Comparison of ENCODE assay signal across 9 mouse cellular contexts in the genomic region with DNA sequence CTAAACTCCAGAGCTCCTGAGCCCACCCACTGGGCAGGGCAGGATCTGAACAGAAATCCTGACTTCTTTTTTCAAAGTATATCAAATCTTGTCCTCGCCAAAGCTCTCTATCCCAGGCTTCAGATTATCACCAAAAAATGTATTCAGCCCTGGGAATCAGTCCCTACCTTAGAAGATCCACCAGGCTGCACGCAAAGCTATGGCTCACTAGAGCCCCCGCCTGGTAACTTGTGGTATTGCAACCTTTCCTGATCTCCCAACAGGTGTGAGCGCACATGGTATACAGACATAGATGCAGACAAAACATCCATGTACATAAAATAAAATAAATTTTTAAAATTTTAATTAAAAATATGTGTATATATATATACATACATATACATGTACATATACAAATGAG. TPM values are rescaled to one million over a fixed set of nuclear protein-coding genes. Genes with fewer than 3 reads are reported as not detected.
DNase-seq lines count a peak whose midpoint lies in the region; ATAC-seq and TF ChIP-seq lines count a peak whose summit lies in the region.
"Had no signal": no experiment of that assay in that cellular context is flagged by ENCODE, and none has a peak within 500 bp of the region (broad histone marks: within the 10 kb centered on the region; RNA-seq: fewer than 3 reads in every experiment).

No protein-coding gene starts in this region.

- H3K4me1 ChIP-seq in intestine, embryonic 14.5 days (replicated peaks; ENCODE audit: control insufficient read depth, insufficient read depth, low read length), result peaks cover 8% of the 10 kb centered on the region; the same call in 1 of the 2 replicates
- peaks cover 12% of the 10 kb centered on the region for H3K4me1 ChIP-seq in intestine, embryonic 16.5 days (ENCODE audit: control insufficient read depth, insufficient read depth, low read length)
- peaks cover 8% of the 10 kb centered on the region; the same call in 1 of the 2 replicates for H3K4me1 ChIP-seq in hindbrain, postnatal 0 days (ENCODE audit: insufficient read depth, low read length)
- peaks cover 13% of the 10 kb centered on the region for H3K4me1 ChIP-seq in limb, embryonic 14.5 days (ENCODE audit: control insufficient read depth, insufficient read depth, low read length)

- H3K36me3 ChIP-seq in intestine, embryonic 14.5 days (ENCODE audit: control insufficient read depth, insufficient read depth, low read length), result no peaks in the 10 kb centered on the region
- H3K36me3 ChIP-seq in intestine, embryonic 16.5 days (ENCODE audit: control insufficient read depth, insufficient read depth, low read length), result no peaks in the 10 kb centered on the region
- H3K36me3 ChIP-seq in hindbrain, postnatal 0 days (ENCODE audit: insufficient read depth, low read length), result no peaks in the 10 kb centered on the region
- no peaks in the 10 kb centered on the region for H3K36me3 ChIP-seq in limb, embryonic 14.5 days (ENCODE audit: control insufficient read depth, insufficient read depth, low read length)

- TF ChIP-seq CTCF in hindbrain, postnatal 0 days (IDR thresholded peaks at IDR 0.05; ENCODE audit: low read depth), result peak; percentile 91

- H3K4me2 ChIP-seq in intestine, embryonic 14.5 days (ENCODE audit: low read length), result no peak overlapping the region
- no peak overlapping the region for H3K4me2 ChIP-seq in intestine, embryonic 16.5 days (ENCODE audit: low read depth, low read length)
- no peak overlapping the region for H3K4me2 ChIP-seq in hindbrain, postnatal 0 days (ENCODE audit: low read depth, low read length)
- no peak overlapping the region for H3K4me2 ChIP-seq in limb, embryonic 14.5 days (replicated peaks; ENCODE audit: low read depth, low read length, severe bottlenecking)

- no peak overlapping the region for H3K27ac ChIP-seq in intestine, embryonic 14.5 days (ENCODE audit: low read depth)
- no peak overlapping the region for H3K27ac ChIP-seq in intestine, embryonic 16.5 days (ENCODE audit: low read length)
- H3K27ac ChIP-seq in hindbrain, postnatal 0 days, result no peak overlapping the region
- no peak overlapping the region for H3K27ac ChIP-seq in limb, embryonic 14.5 days (replicated peaks; ENCODE audit: low read depth, low read length)

- peak; percentile 94 for DNase-seq in intestine, embryonic 14.5 days (ENCODE audit: low spot score)
- peak; percentile 61 for DNase-seq in adrenal gland, adult 2 months
- peak; percentile 68 for DNase-seq in embryo, embryonic 11.5 days (ENCODE audit: low read depth, low spot score)
- peak; percentile 91 for DNase-seq in hindbrain, postnatal 0 days (ENCODE audit: low spot score)
- DNase-seq in limb, embryonic 14.5 days (ENCODE audit: low spot score), result peak; percentile 71
- peak; percentile 80 for DNase-seq in retina, adult 2 months (ENCODE audit: low read depth, low spot score)
- peak; percentile 81 for DNase-seq in thymus, postnatal 25 days

- no peak overlapping the region for H3K4me3 ChIP-seq in intestine, embryonic 14.5 days (ENCODE audit: low read depth, low read length)
- no peak overlapping the region for H3K4me3 ChIP-seq in intestine, embryonic 16.5 days (ENCODE audit: low read length)
- H3K4me3 ChIP-seq in hindbrain, postnatal 0 days (ENCODE audit: low read length), result no peak overlapping the region
- H3K4me3 ChIP-seq in limb, embryonic 14.5 days (replicated peaks; ENCODE audit: low read length), result no peak overlapping the region

- no peaks in the 10 kb centered on the region for H3K9me3 ChIP-seq in intestine, embryonic 14.5 days (ENCODE audit: control insufficient read depth, low read length)
- no peaks in the 10 kb centered on the region for H3K9me3 ChIP-seq in intestine, embryonic 16.5 days (ENCODE audit: control insufficient read depth, low read length)
- H3K9me3 ChIP-seq in hindbrain, postnatal 0 days (ENCODE audit: low read length), result no peaks in the 10 kb centered on the region
- no peaks in the 10 kb centered on the region for H3K9me3 ChIP-seq in limb, embryonic 14.5 days (ENCODE audit: control insufficient read depth, low read length)

- 17% methylated on average over 4 of the region's 4 CpGs for WGBS in intestine, embryonic 14.5 days
- 16% methylated on average over 4 of the region's 4 CpGs for WGBS in intestine, embryonic 16.5 days
- WGBS in hindbrain, postnatal 0 days, result 17% methylated on average over 4 of the region's 4 CpGs
- WGBS in limb, embryonic 14.5 days, result 19% methylated on average over 4 of the region's 4 CpGs

- H3K9ac ChIP-seq in intestine, embryonic 14.5 days (ENCODE audit: low read length), result no peak overlapping the region
- no peak overlapping the region for H3K9ac ChIP-seq in intestine, embryonic 16.5 days (ENCODE audit: low read depth, low read length)
- no peak overlapping the region for H3K9ac ChIP-seq in hindbrain, postnatal 0 days (replicated peaks; ENCODE audit: low read length)
- no peak overlapping the region for H3K9ac ChIP-seq in limb, embryonic 14.5 days (ENCODE audit: low read depth, low read length, severe bottlenecking)

- ATAC-seq in intestine, embryonic 14.5 days (replicated peaks; ENCODE audit: low FRiP score, low TSS enrichment, low read depth), result no peak
- ATAC-seq in intestine, embryonic 16.5 days, result no peak
- ATAC-seq in hindbrain, postnatal 0 days, result 0 out of 2 replicates have a peak, but pooled peaks have one; percentile 10
- ATAC-seq in limb, embryonic 14.5 days (ENCODE audit: low FRiP score, low read depth), result no peak

- TF ChIP-seq POLR2A in limb, embryonic 14.5 days (IDR thresholded peaks at IDR 0.05; ENCODE audit: borderline replicate concordance, extremely low read depth, insufficient read depth, insufficient read length), result no peak

- no peaks in the 10 kb centered on the region for H3K27me3 ChIP-seq in intestine, embryonic 14.5 days (replicated peaks; ENCODE audit: control insufficient read depth, insufficient read depth, low read length)
- H3K27me3 ChIP-seq in intestine, embryonic 16.5 days (replicated peaks; ENCODE audit: control insufficient read depth, insufficient read depth, low read length), result no peaks in the 10 kb centered on the region
- H3K27me3 ChIP-seq in hindbrain, postnatal 0 days (ENCODE audit: insufficient read depth, low read length), result no peaks in the 10 kb centered on the region
- H3K27me3 ChIP-seq in limb, embryonic 14.5 days (ENCODE audit: control insufficient read depth, insufficient read depth, low read length), result no peaks in the 10 kb centered on the region

RNA-seq across cellular contexts. Expression of a gene that starts 5.9 kb away (rescaled TPM):
- 25.5 and 26.8 TPM in 2 replicates for polyA plus RNA-seq in intestine, embryonic 14.5 days (2014; fragmentation: Nextera tagmentation; extraction: Ambion mirVana)
- polyA plus RNA-seq in intestine, embryonic 16.5 days (2015; fragmentation: Nextera tagmentation; extraction: Ambion mirVana), result 15.8 and 16.2 TPM in 2 replicates
- total RNA-seq in adrenal gland, adult 2 months (2021), result 10 to 100 TPM; 35.4 to 62.6 TPM
- polyA plus RNA-seq in adrenal gland, adult 2 months (2012; rRNA removed), result 31.1 and 35.5 TPM in 2 replicates
- total RNA-seq in hindbrain, postnatal 0 days (2014; rRNA removed), result 92.1 and 96.0 TPM in 2 replicates
- polyA plus RNA-seq in hindbrain, postnatal 0 days (2015; fragmentation: Nextera tagmentation; extraction: Ambion mirVana), result 98.6 and 104 TPM in 2 replicates
- polyA plus RNA-seq in limb, embryonic 14.5 days (2012; rRNA removed), result 26.9 and 27.9 TPM in 2 replicates
- 28.0 and 28.5 TPM in 2 replicates for polyA plus RNA-seq in limb, embryonic 14.5 days (2014; fragmentation: Nextera tagmentation; extraction: Ambion mirVana)

RNA-seq across cellular contexts. Expression of a gene that starts 35.5 kb away (rescaled TPM):
- not detected in 2 replicates for polyA plus RNA-seq in intestine, embryonic 14.5 days (2014; fragmentation: Nextera tagmentation; extraction: Ambion mirVana)
- polyA plus RNA-seq in intestine, embryonic 16.5 days (2015; fragmentation: Nextera tagmentation; extraction: Ambion mirVana), result not detected in 2 replicates
- total RNA-seq in adrenal gland, adult 2 months (2021), result under 1 TPM; 0.23 to 0.24 TPM
- 0.13 and 0.20 TPM in 2 replicates for polyA plus RNA-seq in adrenal gland, adult 2 months (2012; rRNA removed)
- 0.73 TPM in 1 of 2 replicates, not detected in the other for total RNA-seq in hindbrain, postnatal 0 days (2014; rRNA removed)
- polyA plus RNA-seq in hindbrain, postnatal 0 days (2015; fragmentation: Nextera tagmentation; extraction: Ambion mirVana), result not detected in 2 replicates
- not detected in 2 replicates for polyA plus RNA-seq in limb, embryonic 14.5 days (2012; rRNA removed)
- not detected in 2 replicates for polyA plus RNA-seq in limb, embryonic 14.5 days (2014; fragmentation: Nextera tagmentation; extraction: Ambion mirVana)
- polyA plus RNA-seq: neural tube, embryonic 14.5 days had no signal
